In genomic region chr8:122611295-122612133, GRCm38 (mm10) we compare ENCODE assay signal across 1 mouse cellular context.
A peak's percentile ranks its signal among the peaks of the same experiment; 100 is the strongest.
TF ChIP-seq lines count a peak whose summit lies in the region.

Gene Galns (minus strand): TSS chr8:122611463.
Gene Trappc2l (plus strand): TSS chr8:122611640.

TF ChIP-seq in myocyte, 11 proteins besides CTCF, POLR2A, EP300 and RAD21 (continued from another document):
- TF ChIP-seq MAX (IDR thresholded peaks at IDR 0.05; ENCODE audit: low read depth) (no peak), REST (IDR thresholded peaks at IDR 0.05; ENCODE audit: insufficient read depth, insufficient read length) (peak; percentile 20)
